Mouse (Mus musculus): ENCODE data around the gene 1700092M07Rik.

GRCm38 (mm10) chr19:8747368-8747767, 6.8 kb downstream of the 1700092M07Rik start:
- TF ChIP-seq CHD2 (IDR thresholded peaks at IDR 0.05; ENCODE audit: low read depth, low read length) (no peak), HCFC1 (IDR thresholded peaks at IDR 0.05; ENCODE audit: borderline replicate concordance, insufficient read depth, low read length) (no peak), MAFK (IDR thresholded peaks at IDR 0.05; ENCODE audit: insufficient read depth, low read depth, low read length) (no peak)
